Mouse (Mus musculus) kidney, embryonic 14.5 days (tissue): Measurements from ENCODE around the gene Zfp668. TPM values are rescaled to one million over a fixed set of nuclear protein-coding genes. Genes with fewer than 3 reads are reported as not detected.

Experiments used
- ATAC-seq: fragments of 200-750 bp; cut with Nextera tagmentation; 2 replicates; pipeline ENCODE4 v1.8.0; 2017; ENCODE audit warnings: moderate number of reproducible peaks, mild to moderate bottlenecking, moderate TSS enrichment, moderate library complexity; ENCODE audit not compliant: low FRiP score, low TSS enrichment
- H3K27ac ChIP-seq: fragments of 300-500 bp; sonication (generic); 2 replicates; pipeline ENCODE4 v1.5.1; 2014; ENCODE audit warnings: low read depth, mild to moderate bottlenecking, low read length, moderate library complexity, mixed read lengths
- H3K27me3 ChIP-seq: fragments of 300-500 bp; sonication (generic); 2 replicates; pipeline ENCODE4 v1.6.1; 2014; ENCODE audit warnings: mild to moderate bottlenecking, low read length; ENCODE audit not compliant: control insufficient read depth, insufficient read depth
- H3K36me3 ChIP-seq: fragments of 300-500 bp; sonication (generic); 2 replicates; pipeline ENCODE4 v1.6.1; 2014; ENCODE audit warnings: low read length, mixed read lengths; ENCODE audit not compliant: control insufficient read depth, insufficient read depth
- H3K4me1 ChIP-seq: fragments of 300-500 bp; sonication (generic); 2 replicates; pipeline ENCODE4 v1.6.1; 2014; ENCODE audit warnings: low read length, mixed read lengths; ENCODE audit not compliant: control insufficient read depth, insufficient read depth
- H3K4me2 ChIP-seq: fragments of 300-500 bp; sonication (generic); replicated peaks from 2 replicates; pipeline ENCODE4 v1.6.1; 2014; ENCODE audit warnings: low read depth, mild to moderate bottlenecking, low read length
- H3K4me3 ChIP-seq: fragments of 300-500 bp; sonication (generic); 2 replicates; pipeline ENCODE4 v1.5.1; 2014; ENCODE audit warnings: mild to moderate bottlenecking, low read length
- H3K9ac ChIP-seq: fragments of 300-500 bp; sonication (generic); 2 replicates; pipeline ENCODE4 v1.6.1; 2014; ENCODE audit warnings: low read depth, mild to moderate bottlenecking, low read length, moderate library complexity
- H3K9me3 ChIP-seq: fragments of 300-500 bp; sonication (generic); 2 replicates; pipeline ENCODE4 v1.6.1; 2016; ENCODE audit warnings: low read length; ENCODE audit not compliant: control insufficient read depth
- WGBS: fragments of 180-500 bp; shearing (Covaris S2); extraction: QIAGEN DNeasy Blood & Tissue Kit; methylation state at CpG from one replicate; pipeline ENCODE4 v1.1.7; 2014; 5-methylcytosine and 5-hydroxymethylcytosine counted together
- polyA plus RNA-seq: library from polyadenylated mRNA; unstranded; fragments of >200 nt; fragmentation: Nextera tagmentation; extraction: Ambion mirVana; gene quantifications from 2 replicates; pipeline ENCODE4 v1.2.1, GENCODE M21; 2014

Zfp668 gene
- polyA plus RNA-seq = 18.6 and 21.9 TPM in 2 replicates

GRCm38 (mm10) chr7:127876467-127877348, at the start of gene Zfp668:
Gene Zfp668 (minus strand): TSS chr7:127876828.
- peaks cover 41% of the 10 kb centered on the region for H3K36me3 ChIP-seq
- peak within 1 kb of the TSS; percentile 99 for H3K27ac ChIP-seq
- H3K9me3 ChIP-seq = no peaks in the 10 kb centered on the region
- peaks cover 13% of the 10 kb centered on the region for H3K4me1 ChIP-seq
- peak within 1 kb of the TSS; percentile 51 for H3K4me2 ChIP-seq
- H3K4me3 ChIP-seq = peak within 1 kb of the TSS; percentile 81
- peak within 1 kb of the TSS; percentile 97 for H3K9ac ChIP-seq
- ATAC-seq = peak; percentile 74
- no peaks in the 10 kb centered on the region for H3K27me3 ChIP-seq
- WGBS = under 1% methylated on average over 60 of the region's 60 CpGs

- H3K4me1 ChIP-seq = peaks cover 18% of the 10 kb centered on the region
- peak overlapping the region; percentile 94 for H3K27ac ChIP-seq
- H3K9ac ChIP-seq = peak overlapping the region; percentile 19; the same call in 1 of the 2 replicates
- WGBS = 79% methylated on average over 8 of the region's 8 CpGs
- no peak overlapping the region for H3K4me2 ChIP-seq
- ATAC-seq = no peak
- no peaks in the 10 kb centered on the region for H3K27me3 ChIP-seq
- peaks cover 44% of the 10 kb centered on the region for H3K36me3 ChIP-seq
- no peaks in the 10 kb centered on the region for H3K9me3 ChIP-seq
- H3K4me3 ChIP-seq = no peak overlapping the region
These were observed 49.4 kb upstream of the Zfp668 start for GRCm38 (mm10) chr7:127926066-127926465.

GRCm38 (mm10) chr7:127925252-127925651, 48.6 kb upstream of the Zfp668 start:
- peak overlapping the region; percentile 94 for H3K27ac ChIP-seq
- peak; percentile 81; the same call in 1 of the 2 replicates for ATAC-seq
- no peak overlapping the region for H3K9ac ChIP-seq
- no peak overlapping the region for H3K4me3 ChIP-seq
- peaks cover 53% of the 10 kb centered on the region for H3K36me3 ChIP-seq
- H3K27me3 ChIP-seq = no peaks in the 10 kb centered on the region
- WGBS = 48% methylated on average over 5 of the region's 5 CpGs
- H3K4me1 ChIP-seq = peaks cover 18% of the 10 kb centered on the region
- H3K4me2 ChIP-seq = no peak overlapping the region
- H3K9me3 ChIP-seq = no peaks in the 10 kb centered on the region

- Histone ChIP-seq H3K4me2 (no peak overlapping the region), H3K4me3 (no peak overlapping the region), H3K9ac (no peak overlapping the region), H3K27me3 (no peaks in the 10 kb centered on the region), H3K4me1 (peaks cover 15% of the 10 kb centered on the region), H3K27ac (no peak overlapping the region), H3K36me3 (peaks cover 53% of the 10 kb centered on the region), H3K9me3 (no peaks in the 10 kb centered on the region)
- ATAC-seq = no peak
- 82% methylated on average over 5 of the region's 5 CpGs for WGBS
These were observed 47.1 kb upstream of the Zfp668 start for GRCm38 (mm10) chr7:127923714-127924113.

GRCm38 (mm10) chr7:127922451-127923275, 46.0 kb upstream of the Zfp668 start:
- no peaks in the 10 kb centered on the region for H3K27me3 ChIP-seq
- peaks cover 57% of the 10 kb centered on the region for H3K36me3 ChIP-seq
- H3K4me3 ChIP-seq = no peak overlapping the region
- no peak overlapping the region for H3K9ac ChIP-seq
- no peaks in the 10 kb centered on the region for H3K9me3 ChIP-seq
- ATAC-seq = no peak
- H3K4me1 ChIP-seq = peaks cover 15% of the 10 kb centered on the region
- H3K27ac ChIP-seq = no peak overlapping the region
- H3K4me2 ChIP-seq = no peak overlapping the region
- 88% methylated on average over 6 of the region's 6 CpGs for WGBS

- ATAC-seq = no peak
- Histone ChIP-seq H3K4me3 (no peak overlapping the region), H3K4me1 (peaks cover 13% of the 10 kb centered on the region)
These were observed 44.9 kb upstream of the Zfp668 start for GRCm38 (mm10) chr7:127921516-127921915.

GRCm38 (mm10) chr7:127919290-127919689, 42.7 kb upstream of the Zfp668 start:
- no peak for ATAC-seq
- no peak overlapping the region for H3K4me2 ChIP-seq
- H3K36me3 ChIP-seq = peaks cover 61% of the 10 kb centered on the region
- 81% methylated on average over 7 of the region's 7 CpGs for WGBS
- no peak overlapping the region for H3K9ac ChIP-seq
- no peaks in the 10 kb centered on the region for H3K9me3 ChIP-seq
- no peaks in the 10 kb centered on the region for H3K27me3 ChIP-seq
- H3K27ac ChIP-seq = no peak overlapping the region
- no peak overlapping the region for H3K4me3 ChIP-seq
- H3K4me1 ChIP-seq = no peaks in the 10 kb centered on the region; the same call in 1 of the 2 replicates

More at GRCm38 (mm10) chr7:127921516-127921915, 44.9 kb upstream of the Zfp668 start:
- Histone ChIP-seq H3K27me3 (no peaks in the 10 kb centered on the region), H3K27ac (no peak overlapping the region), H3K9ac (no peak overlapping the region), H3K36me3 (peaks cover 62% of the 10 kb centered on the region), H3K9me3 (no peaks in the 10 kb centered on the region), H3K4me2 (no peak overlapping the region)
- WGBS = 68% methylated on average over 8 of the region's 8 CpGs

- H3K9ac ChIP-seq = no peak overlapping the region
- H3K9me3 ChIP-seq = no peaks in the 10 kb centered on the region
- WGBS = 58% methylated on average over 3 of the region's 3 CpGs
- H3K36me3 ChIP-seq = peaks cover 53% of the 10 kb centered on the region
- peaks cover 1% of the 10 kb centered on the region; the same call in 1 of the 2 replicates for H3K4me1 ChIP-seq
- no peaks in the 10 kb centered on the region for H3K27me3 ChIP-seq
- H3K27ac ChIP-seq = no peak overlapping the region
- H3K4me3 ChIP-seq = no peak overlapping the region
- H3K4me2 ChIP-seq = no peak overlapping the region
- ATAC-seq = no peak
These were observed 41.6 kb upstream of the Zfp668 start for GRCm38 (mm10) chr7:127918203-127918602.
